Mouse (Mus musculus) cortical plate, adult 2 months (tissue): Measurements from ENCODE around the gene Obsl1.

Source experiments
- CTCF ChIP-seq: fragments of 200-500 bp; IDR thresholded peaks from 2 replicates; pipeline ENCODE4 v1.5.1; 2011; ENCODE audit warnings: mild to moderate bottlenecking, control low read depth, low read length; ENCODE audit not compliant: insufficient read depth; ENCODE audit errors: extremely low read depth
- POLR2A ChIP-seq: fragments of 200-500 bp; IDR thresholded peaks from 2 replicates; pipeline ENCODE4 v1.6.1; 2011; ENCODE audit warnings: mild to moderate bottlenecking, low read length, control low read depth; ENCODE audit not compliant: insufficient read depth; ENCODE audit errors: extremely low read depth

DNA sequence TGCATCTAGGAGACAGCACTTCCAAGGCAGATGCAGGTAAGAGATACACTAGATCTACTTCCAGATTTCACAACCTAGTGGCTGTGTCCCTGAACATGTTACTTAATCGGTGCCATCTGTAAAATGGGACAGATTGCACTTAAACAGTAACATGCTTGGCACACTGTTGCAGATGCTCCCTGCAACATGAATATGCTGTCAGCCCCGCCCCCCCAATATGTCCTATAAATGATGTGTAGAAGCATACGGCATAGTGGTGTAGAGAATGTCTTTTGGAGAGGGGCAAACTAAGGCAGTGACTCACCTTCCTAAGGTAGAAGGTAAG, 28.3 kb downstream of the Obsl1 start:
- TF ChIP-seq CTCF (no peak), POLR2A (no peak)
